Mouse (Mus musculus): Measurements from ENCODE around the gene Smc6. TPM values are rescaled to one million over a fixed set of nuclear protein-coding genes. Genes with fewer than 3 reads are reported as not detected.

Smc6 gene
- polyA plus RNA-seq, 1 experiment from 2014 or later: 91.1 TPM

DNA sequence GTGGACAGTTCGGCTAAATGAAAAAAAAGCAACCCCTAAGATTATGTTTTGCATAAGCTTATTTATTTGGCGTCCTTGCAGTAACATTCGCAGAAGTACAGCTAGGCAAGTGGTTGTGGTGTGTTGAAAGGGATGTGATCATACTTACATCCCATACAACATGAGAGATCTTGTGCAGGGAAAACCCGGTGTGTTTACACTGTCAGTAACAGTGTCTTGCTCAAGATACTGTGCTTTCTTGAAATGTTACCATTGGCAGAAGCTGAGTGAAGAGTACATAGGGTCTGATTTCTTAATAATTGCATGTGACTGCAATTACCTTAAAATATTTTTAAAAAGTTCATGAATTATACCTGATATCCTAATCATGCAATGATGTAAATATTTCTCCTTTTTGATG, 6.9 kb downstream of the Smc6 start:
- ATAC-seq (replicated peaks; ENCODE audit: low FRiP score) (no peak), DNase-seq (ENCODE audit: low spot score) (no peak)
- H3K36me3 ChIP-seq (ENCODE audit: control insufficient read depth, insufficient read depth, low read length): peaks cover 9% of the 10 kb centered on the region; the same call in 1 of the 2 replicates
- 93% methylated on average over 4 of the region's 4 CpGs for WGBS
- H3K27ac ChIP-seq (ENCODE audit: low read depth, low read length): no peak overlapping the region
- H3K9me3 ChIP-seq (ENCODE audit: control insufficient read depth, low read length): no peaks in the 10 kb centered on the region
- no peaks in the 10 kb centered on the region for H3K27me3 ChIP-seq (replicated peaks; ENCODE audit: control insufficient read depth, insufficient read depth, low read length)
- H3K4me2 ChIP-seq: no peak overlapping the region
- no peak overlapping the region for H3K4me3 ChIP-seq (ENCODE audit: low read depth, low read length)
- no peak overlapping the region for H3K9ac ChIP-seq (ENCODE audit: low read depth, low read length)
- H3K4me1 ChIP-seq (replicated peaks; ENCODE audit: control insufficient read depth, insufficient read depth, low read length): peaks cover 12% of the 10 kb centered on the region

DNA sequence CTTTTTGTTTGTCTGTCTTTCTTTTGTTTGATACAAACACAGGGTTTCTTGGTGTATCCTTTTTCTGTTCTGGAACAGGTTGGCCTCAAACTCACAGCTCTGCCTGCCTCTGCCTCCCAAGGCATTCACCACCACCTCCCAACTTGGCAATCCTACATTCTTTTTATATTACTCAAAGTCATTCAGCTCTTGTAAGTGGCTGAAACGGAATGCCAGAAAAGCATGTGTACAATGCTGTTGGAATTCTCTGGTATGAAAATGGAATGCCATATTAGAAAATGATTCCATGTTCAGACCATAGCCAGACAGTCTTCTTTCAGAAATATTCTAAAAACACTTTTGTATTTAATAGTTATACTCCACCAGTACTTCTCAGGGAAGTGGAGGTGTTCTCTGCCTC, 7.5 kb downstream of the Smc6 start:
- 82% methylated on average over 1 of the region's 1 CpGs for WGBS
- no peak for DNase-seq (ENCODE audit: low spot score)
- H3K36me3 ChIP-seq (ENCODE audit: control insufficient read depth, insufficient read depth, low read length): peaks cover 13% of the 10 kb centered on the region
- H3K4me2 ChIP-seq: no peak overlapping the region
- H3K27ac ChIP-seq (ENCODE audit: low read depth, low read length): no peak overlapping the region
- no peak overlapping the region for H3K9ac ChIP-seq (ENCODE audit: low read depth, low read length)
- no peak overlapping the region for H3K4me3 ChIP-seq (ENCODE audit: low read depth, low read length)
- no peaks in the 10 kb centered on the region for H3K9me3 ChIP-seq (ENCODE audit: control insufficient read depth, low read length)
- ATAC-seq (replicated peaks; ENCODE audit: low FRiP score): no peak
- no peaks in the 10 kb centered on the region for H3K27me3 ChIP-seq (replicated peaks; ENCODE audit: control insufficient read depth, insufficient read depth, low read length)
- H3K4me1 ChIP-seq (replicated peaks; ENCODE audit: control insufficient read depth, insufficient read depth, low read length): peaks cover 8% of the 10 kb centered on the region

GRCm38 (mm10) chr12:11276632-11277031, 10.9 kb downstream of the Smc6 start:
- Histone ChIP-seq H3K9me3 (ENCODE audit: control insufficient read depth, low read length) (no peaks in the 10 kb centered on the region), H3K4me2 (no peak overlapping the region), H3K4me1 (replicated peaks; ENCODE audit: control insufficient read depth, insufficient read depth, low read length) (no peaks in the 10 kb centered on the region), H3K27me3 (replicated peaks; ENCODE audit: control insufficient read depth, insufficient read depth, low read length) (no peaks in the 10 kb centered on the region), H3K4me3 (ENCODE audit: low read depth, low read length) (no peak overlapping the region), H3K36me3 (ENCODE audit: control insufficient read depth, insufficient read depth, low read length) (peaks cover 25% of the 10 kb centered on the region), H3K27ac (ENCODE audit: low read depth, low read length) (no peak overlapping the region), H3K9ac (ENCODE audit: low read depth, low read length) (no peak overlapping the region)
- 93% methylated on average over 2 of the region's 2 CpGs for WGBS
- DNase-seq (ENCODE audit: low spot score) (no peak), ATAC-seq (replicated peaks; ENCODE audit: low FRiP score) (no peak)

GRCm38 (mm10) chr12:11277207-11277606, 11.5 kb downstream of the Smc6 start:
- H3K27ac ChIP-seq (ENCODE audit: low read depth, low read length): no peak overlapping the region
- no peak for ATAC-seq (replicated peaks; ENCODE audit: low FRiP score)
- no peak overlapping the region for H3K4me3 ChIP-seq (ENCODE audit: low read depth, low read length)
- no peaks in the 10 kb centered on the region for H3K4me1 ChIP-seq (replicated peaks; ENCODE audit: control insufficient read depth, insufficient read depth, low read length)
- H3K36me3 ChIP-seq (ENCODE audit: control insufficient read depth, insufficient read depth, low read length): peaks cover 26% of the 10 kb centered on the region
- DNase-seq (ENCODE audit: low spot score): no peak
- H3K9ac ChIP-seq (ENCODE audit: low read depth, low read length): no peak overlapping the region
- no peaks in the 10 kb centered on the region for H3K27me3 ChIP-seq (replicated peaks; ENCODE audit: control insufficient read depth, insufficient read depth, low read length)
- WGBS: 86% methylated on average over 6 of the region's 6 CpGs
- no peak overlapping the region for H3K4me2 ChIP-seq
- no peaks in the 10 kb centered on the region for H3K9me3 ChIP-seq (ENCODE audit: control insufficient read depth, low read length)

DNA sequence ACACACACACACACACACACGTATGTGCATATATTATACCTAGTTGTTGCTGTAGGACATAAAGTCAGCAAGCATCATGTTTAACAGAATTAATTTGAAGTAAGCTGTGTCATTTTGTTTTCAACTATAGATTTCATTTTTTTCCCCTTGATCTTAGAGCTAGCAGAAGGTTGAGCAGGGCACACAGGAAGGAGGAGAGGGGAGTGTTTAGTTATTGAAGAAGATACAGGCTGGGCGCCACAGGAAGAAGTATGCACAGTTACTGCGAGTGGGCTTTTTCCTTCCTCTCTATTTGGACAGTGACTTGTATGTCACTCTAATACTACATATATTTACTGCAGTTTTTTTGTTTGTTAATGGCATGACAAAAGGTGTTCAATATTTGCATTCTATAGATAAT, 14.2 kb downstream of the Smc6 start:
- DNase-seq (ENCODE audit: low spot score) (no peak), ATAC-seq (replicated peaks; ENCODE audit: low FRiP score) (no peak)
- Histone ChIP-seq H3K4me1 (replicated peaks; ENCODE audit: control insufficient read depth, insufficient read depth, low read length) (no peaks in the 10 kb centered on the region), H3K36me3 (ENCODE audit: control insufficient read depth, insufficient read depth, low read length) (peaks cover 25% of the 10 kb centered on the region), H3K27ac (ENCODE audit: low read depth, low read length) (no peak overlapping the region), H3K9ac (ENCODE audit: low read depth, low read length) (no peak overlapping the region), H3K9me3 (ENCODE audit: control insufficient read depth, low read length) (no peaks in the 10 kb centered on the region), H3K4me3 (ENCODE audit: low read depth, low read length) (no peak overlapping the region), H3K4me2 (no peak overlapping the region), H3K27me3 (replicated peaks; ENCODE audit: control insufficient read depth, insufficient read depth, low read length) (no peaks in the 10 kb centered on the region)
- 84% methylated on average over 3 of the region's 3 CpGs for WGBS

DNA sequence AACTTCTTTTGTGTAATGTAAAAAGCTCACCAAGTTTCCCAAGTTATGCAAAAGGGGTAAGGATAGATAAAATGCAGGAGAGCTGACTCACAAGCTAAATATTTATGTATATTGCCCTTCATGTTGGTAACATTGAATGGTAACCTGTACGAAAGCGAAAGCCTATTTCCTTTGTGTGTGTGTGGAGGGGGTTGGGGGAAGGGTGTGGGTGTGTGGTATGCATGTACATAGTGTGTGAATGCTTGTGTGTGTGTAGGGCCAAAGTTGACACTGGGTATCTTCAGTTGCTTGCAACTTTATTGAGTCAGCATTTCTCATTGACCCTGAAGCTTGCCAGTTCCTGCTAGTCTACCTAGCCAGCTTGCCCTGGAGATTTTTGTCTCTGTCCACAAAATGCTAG, 15.9 kb downstream of the Smc6 start:
- Histone ChIP-seq H3K4me1 (replicated peaks; ENCODE audit: control insufficient read depth, insufficient read depth, low read length) (no peaks in the 10 kb centered on the region), H3K9me3 (ENCODE audit: control insufficient read depth, low read length) (no peaks in the 10 kb centered on the region), H3K9ac (ENCODE audit: low read depth, low read length) (no peak overlapping the region), H3K4me2 (no peak overlapping the region), H3K27me3 (replicated peaks; ENCODE audit: control insufficient read depth, insufficient read depth, low read length) (no peaks in the 10 kb centered on the region), H3K4me3 (ENCODE audit: low read depth, low read length) (no peak overlapping the region), H3K27ac (ENCODE audit: low read depth, low read length) (no peak overlapping the region), H3K36me3 (ENCODE audit: control insufficient read depth, insufficient read depth, low read length) (peaks cover 26% of the 10 kb centered on the region)
- DNase-seq (ENCODE audit: low spot score) (no peak), ATAC-seq (replicated peaks; ENCODE audit: low FRiP score) (no peak)
- 82% methylated on average over 2 of the region's 2 CpGs for WGBS

GRCm38 (mm10) chr12:11286382-11286781, 20.7 kb downstream of the Smc6 start:
- Histone ChIP-seq H3K9me3 (ENCODE audit: control insufficient read depth, low read length) (no peaks in the 10 kb centered on the region), H3K36me3 (ENCODE audit: control insufficient read depth, insufficient read depth, low read length) (peaks cover 19% of the 10 kb centered on the region; the same call in 1 of the 2 replicates), H3K9ac (ENCODE audit: low read depth, low read length) (no peak overlapping the region), H3K27me3 (replicated peaks; ENCODE audit: control insufficient read depth, insufficient read depth, low read length) (no peaks in the 10 kb centered on the region), H3K4me3 (ENCODE audit: low read depth, low read length) (no peak overlapping the region), H3K4me1 (replicated peaks; ENCODE audit: control insufficient read depth, insufficient read depth, low read length) (no peaks in the 10 kb centered on the region), H3K27ac (ENCODE audit: low read depth, low read length) (no peak overlapping the region), H3K4me2 (no peak overlapping the region)
- ATAC-seq (replicated peaks; ENCODE audit: low FRiP score) (no peak), DNase-seq (ENCODE audit: low spot score) (no peak)
- 88% methylated on average over 2 of the region's 2 CpGs for WGBS

- H3K36me3 ChIP-seq (ENCODE audit: control insufficient read depth, insufficient read depth, low read length): peaks cover 15% of the 10 kb centered on the region; the same call in 1 of the 2 replicates
Measured at GRCm38 (mm10) chr12:11300858-11301257, 35.2 kb downstream of the Smc6 start.

GRCm38 (mm10) chr12:11306753-11307645, 41.3 kb downstream of the Smc6 start:
- no peak for DNase-seq (ENCODE audit: low spot score)
- H3K4me2 ChIP-seq: no peak overlapping the region
- no peak overlapping the region for H3K4me3 ChIP-seq (ENCODE audit: low read depth, low read length)
- H3K27me3 ChIP-seq (replicated peaks; ENCODE audit: control insufficient read depth, insufficient read depth, low read length): no peaks in the 10 kb centered on the region
- WGBS: 85% methylated on average over 8 of the region's 8 CpGs
- peaks cover 21% of the 10 kb centered on the region; the same call in 1 of the 2 replicates for H3K36me3 ChIP-seq (ENCODE audit: control insufficient read depth, insufficient read depth, low read length)
- H3K9ac ChIP-seq (ENCODE audit: low read depth, low read length): no peak overlapping the region
- no peaks in the 10 kb centered on the region for H3K9me3 ChIP-seq (ENCODE audit: control insufficient read depth, low read length)
- no peak overlapping the region for H3K27ac ChIP-seq (ENCODE audit: low read depth, low read length)
- no peak for ATAC-seq (replicated peaks; ENCODE audit: low FRiP score)
- no peaks in the 10 kb centered on the region for H3K4me1 ChIP-seq (replicated peaks; ENCODE audit: control insufficient read depth, insufficient read depth, low read length)

More at GRCm38 (mm10) chr12:11300858-11301257, 35.2 kb downstream of the Smc6 start:
- no peaks in the 10 kb centered on the region for H3K4me1 ChIP-seq (replicated peaks; ENCODE audit: control insufficient read depth, insufficient read depth, low read length)
- H3K27me3 ChIP-seq (replicated peaks; ENCODE audit: control insufficient read depth, insufficient read depth, low read length): no peaks in the 10 kb centered on the region
- no peak overlapping the region for H3K9ac ChIP-seq (ENCODE audit: low read depth, low read length)
- H3K4me3 ChIP-seq (ENCODE audit: low read depth, low read length): no peak overlapping the region
- no peaks in the 10 kb centered on the region for H3K9me3 ChIP-seq (ENCODE audit: control insufficient read depth, low read length)
- DNase-seq (ENCODE audit: low spot score): no peak
- H3K4me2 ChIP-seq: no peak overlapping the region
- ATAC-seq (replicated peaks; ENCODE audit: low FRiP score): no peak
- H3K27ac ChIP-seq (ENCODE audit: low read depth, low read length): no peak overlapping the region
- WGBS: 92% methylated on average over 1 of the region's 1 CpGs
